Mouse (Mus musculus) spleen, adult 2 months (tissue): Measurements from ENCODE around the gene Atp6v0b.

Experiments used
- CTCF ChIP-seq: fragments of 200-500 bp; IDR thresholded peaks from 2 replicates; pipeline ENCODE4 v1.5.1; 2011; ENCODE audit warnings: mild to moderate bottlenecking, inconsistent platforms; ENCODE audit not compliant: insufficient read depth, insufficient read length, insufficient replicate concordance; ENCODE audit errors: extremely low read depth
- POLR2A ChIP-seq: fragments of 200-500 bp; IDR thresholded peaks from 2 replicates; pipeline ENCODE4 v1.6.1; 2011; ENCODE audit warnings: low read depth, low read length, inconsistent platforms

- no peak for TF ChIP-seq POLR2A
- no peak for TF ChIP-seq CTCF
Observed at GRCm38 (mm10) chr4:117860570-117860969, 26.6 kb downstream of the Atp6v0b start.
